Mouse (Mus musculus): Measurements from ENCODE around the gene Xpa.
A peak's percentile ranks its signal among the peaks of the same experiment; 100 is the strongest.
"Not testable (repeated sequence)": the region's sequence is repeated elsewhere in the genome, so short reads cannot be mapped to it uniquely, and the experiment has no call there.

The Xpa gene

DNA sequence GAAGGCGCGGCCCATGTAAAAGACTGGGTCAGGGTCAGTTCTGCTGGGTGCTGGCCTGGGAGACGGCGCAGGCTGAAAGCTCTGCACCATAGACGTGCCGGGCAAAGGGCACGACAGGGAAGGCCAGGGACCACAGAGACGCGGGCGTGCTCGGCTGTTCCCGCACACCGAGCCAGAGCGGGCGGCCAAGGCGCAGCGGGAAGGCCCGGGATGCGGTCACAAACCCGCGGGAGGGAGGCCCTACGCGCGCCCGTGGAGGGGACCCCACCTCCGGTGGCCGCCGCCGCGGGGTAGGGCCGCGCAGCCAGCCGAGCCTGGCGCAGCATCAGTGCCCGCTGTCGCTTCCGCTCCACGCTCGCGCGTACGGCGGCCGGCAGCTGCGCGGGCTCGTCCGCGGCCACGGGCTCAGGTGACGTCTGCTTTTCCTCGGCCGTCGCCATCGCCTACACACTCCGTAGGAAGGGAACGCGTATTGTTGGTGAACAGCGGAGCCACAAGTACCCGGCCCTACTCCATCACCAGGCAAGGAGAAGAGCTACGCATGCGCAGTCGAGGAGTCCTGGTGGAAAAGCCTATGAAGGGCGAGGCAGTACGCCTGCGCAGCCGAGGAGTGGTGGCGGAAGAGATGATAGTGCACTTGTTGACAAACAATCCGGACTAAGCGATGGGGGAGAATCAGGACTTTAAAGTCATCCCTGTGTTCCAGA, at the start of gene Xpa:
Xpa (minus strand) TSS at position 531 of the 707 bp plus-strand sequence.
- peak; percentile 94 for DNase-seq

DNA sequence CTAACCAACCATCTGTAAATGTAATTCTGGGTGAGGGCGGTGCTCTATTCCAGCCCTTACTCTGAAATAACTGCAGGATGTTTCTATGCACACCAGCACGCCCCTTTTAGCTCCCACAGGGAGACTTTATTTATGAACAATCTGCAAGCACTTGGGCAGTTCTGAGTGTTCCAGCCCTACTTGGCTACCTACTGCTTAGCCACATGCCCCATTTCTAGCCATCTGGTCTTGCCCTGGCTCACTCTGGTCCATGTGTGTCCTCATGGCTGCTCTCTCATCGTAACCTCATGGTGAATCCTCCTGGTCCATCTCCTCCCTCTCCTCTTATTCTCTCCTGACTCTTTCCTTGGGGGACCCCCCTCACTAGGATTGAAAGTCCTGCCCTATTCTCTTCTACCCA, 39.8 kb upstream of the Xpa start:
- no peak for DNase-seq

DNA sequence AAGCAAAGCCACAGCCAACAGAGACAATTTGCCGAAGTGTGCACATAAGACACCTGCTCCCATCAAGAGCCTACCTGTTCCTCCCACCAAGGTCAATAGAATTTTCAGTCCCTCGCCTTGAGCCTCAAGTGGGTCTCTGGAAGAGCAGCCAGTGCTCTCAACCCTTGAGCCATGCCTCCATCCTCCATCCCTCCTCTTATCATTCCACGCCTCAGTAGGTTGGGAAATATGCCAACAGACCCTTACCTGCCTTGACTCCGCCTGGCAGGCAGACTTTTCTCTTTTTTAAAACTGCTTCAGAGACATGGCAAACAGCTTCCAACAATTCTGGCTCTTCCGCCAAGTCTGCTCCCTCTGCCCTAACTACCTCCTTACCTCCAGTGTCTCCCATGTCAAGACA, 38.6 kb upstream of the Xpa start:
- DNase-seq: no peak

DNA sequence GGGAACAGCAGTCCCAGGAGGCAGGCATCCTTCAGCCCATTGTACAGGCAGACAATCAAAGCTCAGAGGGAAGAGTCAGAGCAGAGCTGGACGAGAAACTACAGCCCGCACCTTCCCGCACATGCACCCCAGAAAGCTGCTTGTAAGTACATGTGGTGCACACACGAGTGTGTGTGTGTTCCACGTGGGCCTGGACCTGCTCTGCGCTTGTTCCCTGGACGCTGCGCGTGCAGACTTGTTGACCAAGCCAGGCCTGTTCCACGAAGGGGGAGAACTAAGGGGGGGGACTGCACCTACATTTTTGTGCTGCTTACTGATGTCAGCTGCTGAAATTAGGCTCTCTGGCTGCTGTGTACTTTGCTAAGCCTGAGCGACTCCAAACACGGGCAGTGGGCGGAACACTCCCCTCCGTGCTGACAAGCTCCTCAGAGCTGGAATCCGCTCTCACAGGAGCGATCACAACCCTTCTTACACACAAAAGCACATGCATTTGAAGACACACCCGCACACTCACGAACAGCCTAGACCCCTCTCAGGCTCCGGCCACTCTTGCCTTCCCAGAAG, 30.9 kb upstream of the Xpa start:
- no peak for DNase-seq

DNA sequence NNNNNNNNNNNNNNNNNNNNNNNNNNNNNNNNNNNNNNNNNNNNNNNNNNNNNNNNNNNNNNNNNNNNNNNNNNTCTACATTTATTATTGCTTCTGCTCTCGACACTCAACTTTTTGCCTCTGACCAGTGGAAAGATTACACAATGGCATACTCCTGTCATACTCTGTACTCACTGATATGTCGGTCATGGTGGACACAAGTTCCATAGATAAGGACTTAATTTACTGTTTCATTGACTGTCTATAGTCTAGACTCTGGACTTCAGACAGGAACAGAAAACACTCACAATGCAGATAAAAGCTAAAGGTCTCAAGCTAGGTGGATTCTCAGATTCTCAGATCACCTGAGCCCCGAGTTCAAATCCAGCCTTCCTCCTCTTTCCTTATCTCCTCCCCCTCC, 25.0 kb upstream of the Xpa start:
- no peak for DNase-seq

DNA sequence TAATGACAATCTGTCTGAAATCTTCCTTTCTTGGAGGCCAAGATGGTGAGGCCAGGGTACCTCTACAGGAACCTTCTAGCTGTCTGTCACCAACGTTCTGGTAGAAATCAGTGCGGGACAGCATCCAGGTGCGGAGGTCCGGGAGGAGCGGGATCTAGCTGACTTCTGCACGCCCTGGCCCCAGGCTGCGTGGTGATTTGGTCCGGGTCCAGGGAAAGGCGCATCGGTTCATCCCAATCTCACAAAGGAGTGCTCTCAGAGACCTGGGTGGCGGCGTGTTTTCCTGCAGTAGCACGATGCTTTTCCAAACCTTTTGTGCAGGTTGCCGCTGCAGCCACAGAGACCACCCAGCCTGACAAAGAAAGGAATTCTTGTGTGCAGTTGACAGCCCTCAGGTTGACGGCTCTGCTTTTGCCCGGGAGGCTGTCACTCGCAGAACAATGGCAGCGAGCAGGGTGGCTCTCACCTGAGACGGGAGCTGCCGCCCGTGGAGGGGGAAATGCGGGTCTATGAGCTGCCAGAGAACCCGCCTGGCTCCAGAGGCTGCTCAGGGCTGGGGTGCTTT, 6.5 kb upstream of the Xpa start:
- no peak for DNase-seq

DNA sequence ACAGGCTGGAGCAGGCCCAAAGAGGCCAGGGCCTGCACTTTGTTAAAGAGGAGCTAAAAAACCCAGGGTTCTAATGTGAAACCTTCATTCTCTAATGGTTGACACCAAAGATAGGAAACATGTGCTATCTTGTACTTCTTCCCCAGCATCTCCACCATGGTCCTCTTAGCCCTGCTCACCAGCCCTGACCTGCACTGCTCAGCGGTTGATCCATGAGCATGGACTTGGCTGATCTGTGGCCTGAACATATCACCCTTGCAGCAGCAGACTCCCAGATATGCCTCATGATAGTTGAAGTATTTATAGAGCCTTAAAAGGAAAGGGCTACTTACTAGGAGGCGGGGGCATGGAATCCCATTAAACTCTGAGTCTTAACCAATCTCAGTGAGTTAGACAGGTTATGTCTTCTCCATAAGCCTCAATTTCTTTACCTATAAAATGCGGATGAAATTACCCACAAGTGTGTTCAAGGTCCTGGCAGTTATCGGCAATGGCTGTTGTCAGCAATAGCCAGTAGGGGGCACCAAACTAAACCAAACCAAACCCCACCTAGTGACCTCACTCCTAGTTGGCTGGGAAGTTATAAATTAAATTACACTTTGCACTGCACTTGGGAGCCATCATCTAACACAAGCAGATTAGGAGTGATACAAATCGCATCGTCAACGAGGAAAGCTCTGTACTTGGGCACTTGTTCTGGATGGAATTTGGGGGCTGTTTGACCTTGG, 5.9 kb upstream of the Xpa start:
- DNase-seq: peak; percentile 44 to 78

DNA sequence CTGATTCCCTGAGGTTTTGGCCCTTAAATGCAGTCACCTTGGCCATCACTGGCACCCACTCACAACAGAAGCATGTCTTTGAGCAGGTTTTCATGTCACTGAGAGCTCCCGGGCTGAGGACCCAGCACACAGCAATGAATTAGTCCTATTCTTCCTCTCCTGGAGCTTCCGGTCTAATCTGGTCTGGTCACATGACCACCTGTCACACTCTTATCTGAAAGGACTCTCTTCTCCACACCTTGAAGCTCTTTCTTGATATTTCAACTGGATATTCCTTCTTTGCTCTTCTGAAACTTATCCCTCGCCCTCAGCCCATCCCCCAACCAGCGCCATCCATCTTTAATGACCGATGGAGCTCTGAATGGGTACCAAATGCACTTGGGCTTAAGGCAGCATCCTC, 2.0 kb upstream of the Xpa start:
- no peak for DNase-seq

DNA sequence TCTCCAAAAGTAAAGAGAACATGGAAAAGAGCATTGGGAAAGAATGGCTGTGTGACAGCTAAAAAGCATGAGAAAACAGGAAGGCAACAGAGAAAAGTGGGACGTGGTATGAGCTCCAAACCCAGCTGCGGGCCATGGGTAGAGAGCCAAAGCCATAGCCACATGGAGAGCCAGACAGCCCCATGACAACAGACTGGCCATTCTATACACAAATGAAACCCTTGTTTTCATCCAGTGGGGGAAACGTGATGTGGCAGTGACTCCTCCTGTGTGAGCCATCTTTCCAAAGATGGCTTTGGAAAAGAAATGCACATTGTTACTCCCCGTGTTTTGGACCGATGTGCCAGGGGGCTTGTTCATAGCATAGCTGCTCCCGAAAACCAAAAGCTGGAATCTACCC, 402 bp upstream of the Xpa start:
- DNase-seq: no peak

DNA sequence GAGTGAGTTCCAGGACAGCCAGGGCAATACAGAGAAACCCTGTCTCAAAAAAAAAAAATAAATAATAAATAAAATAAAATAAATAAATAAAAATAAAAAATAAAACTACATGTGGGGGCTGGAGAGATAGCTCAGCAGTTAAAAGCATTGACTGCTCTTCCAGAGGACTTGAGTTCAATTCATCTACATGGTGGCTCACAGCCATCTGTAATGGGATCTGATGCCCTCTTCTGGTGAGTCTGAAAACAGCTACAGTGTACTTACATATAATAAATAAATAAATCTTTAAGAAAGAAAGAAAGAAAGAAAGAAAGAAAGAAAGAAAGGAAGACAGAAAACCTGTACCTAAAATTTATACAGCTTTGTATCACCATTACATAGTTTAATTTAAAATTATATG, 4.1 kb downstream of the Xpa start:
- not testable (repeated sequence) for DNase-seq

DNA sequence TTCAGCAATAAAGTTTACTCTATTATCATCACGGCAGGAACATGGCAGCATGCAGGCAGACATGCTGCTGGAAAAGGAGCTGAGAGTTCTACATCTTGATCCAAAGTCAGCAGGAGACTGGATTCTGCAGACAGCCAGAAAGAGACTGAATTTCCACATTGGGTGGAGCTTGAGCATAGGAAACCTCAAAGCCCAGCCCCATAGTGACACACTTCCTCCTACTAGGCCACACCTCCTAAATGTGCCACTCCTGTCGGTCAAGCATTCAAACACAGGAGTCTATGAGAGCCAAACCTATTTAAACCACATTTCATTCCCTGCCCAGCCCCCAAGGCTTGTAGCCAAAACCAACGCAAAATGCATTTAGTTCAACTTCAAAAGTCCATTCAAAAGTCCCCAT, 9.6 kb downstream of the Xpa start:
- DNase-seq: no peak

DNA sequence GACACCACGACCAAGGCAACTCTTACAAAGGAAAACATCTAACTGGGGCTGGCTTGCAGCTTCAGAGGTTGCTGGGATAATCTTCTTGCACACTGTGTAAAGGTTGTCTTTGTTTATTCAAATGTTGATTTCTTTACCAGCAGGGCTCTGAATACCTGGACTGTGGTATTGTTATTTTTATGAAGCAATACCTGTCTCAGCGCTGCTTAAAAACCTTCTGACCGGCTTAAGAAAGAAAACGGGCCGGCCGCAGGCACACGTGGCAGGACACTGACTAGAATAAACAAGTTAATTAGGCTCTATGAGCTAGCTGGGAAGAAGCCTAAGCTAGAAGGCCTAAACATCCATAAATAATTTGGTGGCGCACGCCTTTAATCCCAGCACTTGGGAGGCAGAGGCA, 10.2 kb downstream of the Xpa start:
- DNase-seq: no peak

DNA sequence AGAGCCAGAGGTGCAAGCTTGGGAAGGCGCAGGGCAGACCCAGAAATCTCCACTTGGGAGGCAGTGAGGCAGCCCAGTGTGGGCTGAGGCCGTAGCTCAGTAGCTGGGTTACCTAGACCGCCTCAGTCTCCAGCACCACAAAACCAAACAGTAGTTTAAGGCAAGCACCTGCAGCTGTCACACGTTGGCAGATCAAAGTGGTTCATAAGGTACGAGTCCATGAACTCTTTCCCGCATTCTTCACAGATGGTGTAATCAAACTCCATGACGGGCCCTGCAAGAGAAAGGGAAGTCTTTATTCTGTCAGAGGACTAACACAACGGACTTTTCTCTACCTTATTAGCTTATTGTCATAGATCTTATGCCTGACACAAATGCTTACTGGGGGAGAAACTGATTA, 10.7 kb downstream of the Xpa start:
- DNase-seq: no peak

DNA sequence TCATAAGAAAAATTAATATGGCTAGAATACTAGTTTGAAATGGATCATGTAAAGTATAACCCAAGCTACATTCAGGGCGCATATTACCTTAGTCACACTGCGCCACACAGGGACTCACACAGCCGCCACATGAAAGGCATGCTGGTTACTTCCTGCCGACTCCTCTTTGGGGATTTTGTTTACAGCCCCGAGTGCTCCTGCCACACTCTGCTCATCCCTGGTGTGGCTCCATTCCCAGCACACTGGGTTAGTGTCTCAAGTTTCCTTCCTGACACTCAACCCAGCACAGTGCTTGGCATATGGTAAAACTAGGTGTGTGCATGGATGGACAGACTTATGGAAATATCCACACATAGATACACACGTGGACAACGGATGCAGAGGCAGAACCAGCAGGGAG, 13.9 kb downstream of the Xpa start:
- no peak for DNase-seq

DNA sequence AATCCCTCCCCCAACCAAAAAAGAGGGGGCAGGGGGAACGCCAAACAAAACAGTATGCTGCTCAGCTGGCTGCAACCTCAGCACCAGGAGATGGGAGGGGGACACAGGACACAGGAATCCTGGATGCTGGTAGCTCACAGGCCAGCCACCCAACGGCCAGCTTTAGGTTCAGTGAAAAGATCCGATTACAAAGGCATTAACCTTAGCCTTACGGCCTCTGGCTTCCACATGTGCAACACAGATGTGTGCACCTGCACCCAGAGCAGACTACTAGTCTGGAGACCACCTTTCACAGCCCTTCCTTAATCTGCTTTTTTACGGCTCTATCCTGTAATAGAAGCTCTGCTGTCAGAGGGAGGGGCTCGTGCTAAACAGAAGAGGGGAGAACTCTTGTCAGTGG, 14.9 kb downstream of the Xpa start:
- DNase-seq: no peak

DNA sequence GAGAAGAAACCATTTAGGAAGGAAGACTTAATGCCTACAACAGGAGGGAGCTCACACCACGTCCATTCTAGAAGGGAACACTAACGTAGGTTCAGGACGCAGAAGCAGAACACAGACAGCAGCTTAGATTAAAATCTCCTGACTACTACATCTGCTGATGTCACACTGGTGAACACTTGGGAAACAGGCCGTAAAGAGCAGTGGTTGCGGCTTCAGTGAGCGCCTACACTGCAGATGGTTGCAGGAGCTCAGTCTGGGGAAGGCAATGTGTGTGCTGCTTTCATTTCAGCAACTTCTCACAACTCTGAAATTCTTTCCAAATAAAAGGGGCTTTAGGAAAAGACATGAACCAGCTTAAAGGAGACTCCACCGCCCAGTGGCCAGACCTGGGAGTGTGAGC, 18.6 kb downstream of the Xpa start:
- no peak for DNase-seq

DNA sequence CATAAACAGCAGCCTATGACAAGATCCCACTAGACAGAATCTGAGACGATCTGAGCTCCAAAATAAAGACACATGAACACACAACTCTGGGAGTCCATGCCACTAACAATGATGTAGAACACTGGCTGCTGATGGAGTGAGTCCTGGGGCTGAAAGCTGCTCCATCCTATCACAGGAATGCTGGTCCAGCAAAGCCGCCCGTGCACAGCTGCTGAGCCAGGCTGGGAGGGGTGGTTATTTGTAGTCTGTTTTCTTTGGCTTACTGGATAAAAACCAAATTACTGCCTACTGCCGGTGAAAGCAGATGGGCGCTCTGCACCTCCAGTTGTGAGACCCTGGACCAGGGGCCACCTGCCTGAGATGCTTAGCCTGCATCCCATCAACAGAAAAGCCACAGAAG, 19.1 kb downstream of the Xpa start:
- no peak for DNase-seq

DNA sequence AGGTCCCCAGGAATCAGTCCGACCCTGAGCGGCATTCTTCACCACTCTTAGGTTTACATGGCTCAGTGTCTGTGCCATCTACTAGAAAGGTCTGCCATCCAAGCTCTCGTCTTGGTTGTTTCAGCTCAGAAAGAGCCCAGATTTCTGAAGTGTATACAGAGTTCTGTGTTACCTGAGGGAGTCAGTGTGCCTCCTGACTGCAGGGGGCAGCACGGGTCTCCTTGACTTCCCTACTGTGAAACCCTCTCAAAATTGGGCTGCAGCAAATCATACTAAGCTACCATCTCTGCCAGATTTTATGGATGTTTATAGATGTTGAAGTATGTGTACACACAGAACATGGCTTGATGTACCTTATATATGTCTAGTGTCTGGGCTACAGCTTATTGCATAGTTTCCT, 19.8 kb downstream of the Xpa start:
- DNase-seq: no peak

DNA sequence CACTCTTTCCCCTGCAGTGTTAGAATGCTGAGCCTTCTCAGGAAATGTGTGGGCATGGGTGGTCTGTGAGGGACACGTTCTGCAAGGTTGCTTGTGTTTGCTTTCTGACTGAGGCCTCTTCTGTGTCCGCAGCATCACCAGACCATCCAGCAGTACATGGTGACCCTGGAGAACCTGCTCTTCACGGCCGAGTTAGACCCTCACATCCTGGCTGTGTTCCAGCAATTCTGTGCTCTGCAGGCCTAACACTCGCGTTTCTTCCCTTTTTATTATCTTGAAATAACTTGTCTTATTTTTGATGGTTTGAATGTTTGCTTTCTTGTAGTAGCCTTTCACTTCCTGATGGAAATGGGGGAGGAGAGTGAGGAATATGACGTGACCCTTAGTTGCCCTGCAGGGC, 24.4 kb downstream of the Xpa start:
- no peak for DNase-seq

DNA sequence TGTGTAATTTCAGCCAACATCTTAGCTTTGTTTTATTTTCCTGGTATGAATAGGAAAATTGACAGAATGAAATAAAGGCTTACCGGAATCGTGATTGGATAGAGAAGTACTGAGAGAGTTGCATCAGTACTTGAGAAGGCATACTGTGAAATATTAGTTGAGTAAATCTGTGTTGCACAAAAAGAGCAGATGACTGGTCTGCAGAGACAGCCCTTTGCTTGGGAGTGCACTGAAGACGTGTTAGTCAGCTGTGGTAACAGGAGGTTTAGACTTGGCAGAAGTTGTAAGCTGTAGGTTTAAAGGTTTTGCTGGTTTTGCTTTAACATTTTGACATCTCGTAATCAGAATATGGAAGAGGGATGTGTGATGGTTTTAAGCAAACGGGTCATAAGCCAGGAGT, 30.3 kb downstream of the Xpa start:
- DNase-seq: no peak

DNA sequence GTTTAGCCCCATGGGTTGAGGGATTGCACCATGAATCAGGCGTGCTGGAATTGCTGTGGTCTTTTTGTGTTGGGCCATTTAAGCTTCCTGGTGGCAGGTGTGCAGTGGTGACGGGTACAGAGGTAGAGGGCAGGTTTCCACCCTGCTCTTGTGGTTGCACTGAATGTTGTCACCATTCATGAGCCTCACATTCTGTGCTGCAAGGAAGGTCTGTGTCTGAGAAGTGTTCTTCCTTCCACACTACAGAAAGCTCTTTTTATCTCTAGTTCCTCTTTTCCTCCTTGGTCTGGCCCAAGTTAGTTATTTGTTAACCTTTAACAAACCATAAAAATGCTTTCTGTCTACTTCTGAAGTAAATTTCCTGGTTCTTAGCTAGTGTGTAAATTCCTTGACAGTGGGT, 32.1 kb downstream of the Xpa start:
- no peak for DNase-seq

DNA sequence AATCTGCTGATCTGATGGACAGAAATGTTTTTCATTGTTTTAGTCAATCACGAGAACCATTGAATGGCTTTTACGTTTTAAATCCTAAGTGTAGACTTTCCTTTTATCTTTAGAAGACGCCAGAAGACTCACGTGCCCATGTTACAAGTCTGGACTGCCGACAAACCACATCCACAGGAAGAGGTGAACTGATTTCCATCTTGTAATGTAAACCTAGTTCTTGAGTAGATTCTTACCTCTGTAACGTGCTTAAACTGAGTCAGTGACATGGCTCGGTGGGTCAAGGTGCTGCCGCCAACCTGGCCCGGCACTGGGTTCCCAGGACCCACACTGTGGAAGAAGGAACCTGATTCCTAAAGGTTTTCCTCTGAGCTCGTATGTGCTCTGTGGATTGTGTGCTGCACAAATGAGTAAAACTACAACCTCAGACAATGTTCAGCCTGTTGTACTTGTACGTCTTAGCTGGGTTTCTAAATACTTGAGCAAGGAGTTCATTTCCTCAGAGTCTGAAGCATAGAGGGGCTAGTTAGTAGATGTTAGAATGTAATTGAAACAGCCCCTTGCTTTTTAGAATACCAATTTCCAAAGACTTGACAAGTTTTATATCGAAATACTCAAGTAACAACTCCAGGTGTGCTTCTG, 44.1 kb downstream of the Xpa start:
- no peak for DNase-seq

DNA sequence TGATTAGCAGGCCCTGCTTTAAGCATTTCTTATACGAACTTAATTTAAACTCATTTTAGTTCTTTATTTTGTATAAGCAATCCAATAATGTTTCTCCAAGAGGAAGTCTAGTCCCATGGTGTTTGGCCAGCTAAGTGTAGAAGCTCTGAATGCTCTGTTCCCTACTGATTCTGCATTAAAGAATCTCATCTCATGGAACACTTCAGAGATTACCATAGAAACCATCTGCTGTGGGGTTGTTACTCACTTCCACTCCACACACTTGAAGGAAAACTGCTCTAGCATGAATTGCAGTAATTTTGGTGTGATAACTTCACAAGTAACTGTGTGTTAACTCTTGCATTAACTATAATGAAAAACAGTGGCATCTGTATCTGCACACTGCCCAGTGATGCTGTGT, 49.2 kb downstream of the Xpa start:
- DNase-seq: no peak

DNA sequence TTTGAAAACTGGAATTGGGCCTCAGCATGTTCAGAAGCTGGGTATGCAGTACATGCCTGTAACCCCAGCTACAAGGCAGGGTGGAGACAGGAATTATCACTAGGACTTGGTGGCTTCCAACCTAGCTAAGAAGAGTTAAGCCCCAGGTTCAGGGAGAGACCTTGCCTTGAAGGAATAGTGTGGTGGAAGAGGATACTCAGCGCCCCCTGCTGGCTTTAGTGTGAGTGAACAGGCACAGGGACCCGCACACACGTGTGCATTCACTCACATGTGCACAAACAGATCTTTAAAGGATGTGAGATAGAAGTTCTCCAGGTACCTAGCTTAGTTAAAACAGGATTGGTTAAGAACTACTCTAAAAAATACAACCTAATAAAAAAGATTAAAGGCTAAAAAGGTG, 51.8 kb downstream of the Xpa start:
- DNase-seq: no peak
